Mouse (Mus musculus) myocyte (in vitro differentiated cells): ENCODE results near the gene Smyd3.

ENCODE experiments used
- E2F4 ChIP-seq: IDR thresholded peaks from one replicate; pipeline ENCODE4 v1.6.1; 2011; ENCODE audit warnings: mild to moderate bottlenecking, control low read depth, moderate library complexity; ENCODE audit not compliant: insufficient read depth
- MAX ChIP-seq: IDR thresholded peaks from one replicate; pipeline ENCODE4 v1.6.1; 2011; ENCODE audit warnings: low read depth, mild to moderate bottlenecking, control low read depth
- POLR2A ChIP-seq: IDR thresholded peaks from one replicate; pipeline ENCODE4 v1.6.1; 2011; ENCODE audit warnings: low read depth, mild to moderate bottlenecking, control low read depth, moderate library complexity; ENCODE audit not compliant: insufficient read length
- POLR2AphosphoS2 ChIP-seq: IDR thresholded peaks from one replicate; pipeline ENCODE4 v1.6.1; 2011; ENCODE audit warnings: low read depth, control low read depth; ENCODE audit not compliant: insufficient read length
- REST ChIP-seq: IDR thresholded peaks from one replicate; pipeline ENCODE4 v1.6.1; 2011; ENCODE audit warnings: mild to moderate bottlenecking, control low read depth, moderate library complexity; ENCODE audit not compliant: insufficient read depth, insufficient read length
- SRF ChIP-seq: IDR thresholded peaks from one replicate; pipeline ENCODE4 v1.6.1; 2011; ENCODE audit warnings: low read depth; ENCODE audit not compliant: control insufficient read depth, insufficient read length
- TCF12 ChIP-seq: IDR thresholded peaks from one replicate; pipeline ENCODE4 v1.6.1; 2011; ENCODE audit warnings: mild to moderate bottlenecking, control low read depth; ENCODE audit not compliant: poor library complexity, insufficient read depth, severe bottlenecking
- USF1 ChIP-seq: IDR thresholded peaks from one replicate; pipeline ENCODE4 v1.6.1; 2011; ENCODE audit warnings: low read depth, mild to moderate bottlenecking, control low read depth, moderate library complexity

DNA sequence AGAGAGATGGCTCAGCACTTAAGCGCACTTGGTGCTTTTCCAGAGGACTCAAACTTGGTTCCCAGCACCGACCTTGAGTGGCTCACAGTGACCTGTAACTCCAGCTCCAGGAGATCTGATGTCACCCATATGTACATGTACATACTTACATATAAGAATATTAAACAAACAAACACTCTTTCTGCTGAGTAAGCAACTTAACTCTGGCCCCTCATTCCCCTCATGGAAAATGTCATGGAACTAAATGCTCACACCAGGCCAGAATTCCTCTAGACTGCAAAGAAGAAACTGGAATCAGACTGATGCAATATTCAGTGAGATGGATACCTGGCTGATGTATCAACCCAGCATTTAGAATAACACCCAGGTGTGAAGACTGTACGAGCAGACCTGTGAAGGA, 21.2 kb upstream of the Smyd3 start:
- TF ChIP-seq E2F4 = no peak
- no peak for TF ChIP-seq REST
- no peak for TF ChIP-seq TCF12
- no peak for TF ChIP-seq POLR2A
- TF ChIP-seq MAX = no peak
- no peak for TF ChIP-seq SRF
- TF ChIP-seq POLR2AphosphoS2 = no peak
- TF ChIP-seq USF1 = no peak
